Mouse (Mus musculus) ES-Bruce4 (cell line): Measurements from ENCODE around the gene Ubxn1. TPM values are rescaled to one million over a fixed set of nuclear protein-coding genes. Genes with fewer than 3 reads are reported as not detected.
"Not testable (repeated sequence)": the region's sequence is repeated elsewhere in the genome, so short reads cannot be mapped to it uniquely, and the experiment has no call there.

Source experiments
- H3K27ac ChIP-seq: 2 replicates; pipeline ENCODE4 v1.5.1; 2012; ENCODE audit warnings: low read length, inconsistent platforms; ENCODE audit not compliant: insufficient read depth
- H3K27me3 ChIP-seq: 2 replicates; pipeline ENCODE4 v1.6.1; 2012; ENCODE audit warnings: mild to moderate bottlenecking, low read length, inconsistent platforms; ENCODE audit not compliant: control insufficient read depth, poor library complexity, insufficient read depth, severe bottlenecking
- H3K36me3 ChIP-seq: 2 replicates; pipeline ENCODE4 v1.6.1; 2012; ENCODE audit warnings: inconsistent platforms, mild to moderate bottlenecking, low read length, moderate library complexity; ENCODE audit not compliant: control insufficient read depth, poor library complexity, insufficient read depth, severe bottlenecking
- H3K4me1 ChIP-seq: one replicate; pipeline ENCODE4 v1.8.1; 2011; ENCODE audit warnings: low read length; ENCODE audit not compliant: control insufficient read depth, insufficient read depth
- H3K4me3 ChIP-seq: 2 replicates; pipeline ENCODE4 v1.5.1; 2011; ENCODE audit warnings: low read depth, mild to moderate bottlenecking, low read length
- H3K9ac ChIP-seq: 2 replicates; pipeline ENCODE4 v1.6.1; 2012; ENCODE audit warnings: low read depth, mild to moderate bottlenecking, inconsistent platforms; ENCODE audit not compliant: poor library complexity, severe bottlenecking
- H3K9me3 ChIP-seq: replicated peaks from 2 replicates; pipeline ENCODE4 v1.6.1; 2012; ENCODE audit warnings: mild to moderate bottlenecking, low read length, inconsistent platforms; ENCODE audit not compliant: control insufficient read depth, poor library complexity, insufficient read depth, severe bottlenecking
- CTCF ChIP-seq: IDR thresholded peaks from one replicate; pipeline ENCODE4 v1.8.1; 2011; ENCODE audit warnings: low read depth, low read length
- EP300 ChIP-seq: IDR thresholded peaks from 2 replicates; pipeline ENCODE4 v1.6.1; 2011; ENCODE audit warnings: low read depth, low read length; ENCODE audit not compliant: insufficient read depth
- POLR2A ChIP-seq: IDR thresholded peaks from one replicate; pipeline ENCODE4 v1.8.1; 2011; ENCODE audit warnings: low read length; ENCODE audit not compliant: insufficient read depth
- polyA plus RNA-seq: library from polyadenylated mRNA; stranded (reverse); fragments of >200 nt; gene quantifications from 2 replicates; pipeline ENCODE4 v1.2.4, GENCODE M21; 2011; ENCODE audit warnings: low read depth; ENCODE audit not compliant: missing spikeins, insufficient read depth, insufficient read length

Ubxn1 gene
- polyA plus RNA-seq, 1 experiment, result 201 TPM

DNA sequence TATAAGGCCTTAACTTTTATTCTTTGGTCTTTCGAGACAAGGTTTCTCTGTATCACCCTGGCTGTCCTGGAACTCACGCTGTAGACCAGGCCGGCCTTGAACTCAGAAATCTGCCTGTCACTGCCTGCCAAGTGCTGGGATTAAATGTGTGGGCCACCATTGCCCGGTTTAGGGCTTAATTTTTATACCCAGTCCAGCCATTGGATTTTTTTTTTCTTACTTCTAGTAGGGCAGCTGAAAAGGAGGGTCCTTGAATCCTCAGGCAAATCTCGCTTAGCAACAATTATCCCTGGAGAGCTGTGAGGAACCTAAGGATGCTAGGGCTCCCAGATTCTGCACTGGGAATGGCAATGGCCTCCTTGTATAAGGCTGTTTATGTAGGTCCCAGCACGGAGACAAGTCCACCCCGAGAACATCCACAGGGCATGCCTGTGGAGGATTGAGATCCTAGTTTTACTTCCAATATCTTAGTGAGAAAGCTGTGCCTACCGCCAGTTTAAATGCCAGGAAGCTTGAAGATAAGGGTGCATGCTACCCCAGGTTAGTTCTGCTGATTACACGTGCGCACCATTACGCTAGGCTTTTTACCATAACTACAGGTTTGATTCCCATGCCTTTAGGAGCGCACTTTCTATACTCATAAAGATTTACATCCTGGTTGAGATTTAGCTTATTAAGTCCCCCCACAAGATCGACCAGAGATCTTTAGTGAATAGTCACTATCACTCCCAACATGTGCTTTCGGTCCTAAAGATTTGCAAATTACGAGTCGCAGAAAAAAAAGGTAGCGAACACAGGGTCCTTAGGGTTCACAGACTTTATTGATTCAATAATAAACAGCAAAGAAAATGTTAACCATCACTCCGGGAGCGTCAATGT lies 16.5 kb downstream of the Ubxn1 start:
- Histone ChIP-seq H3K27ac (peak overlapping the region; percentile 93), H3K27me3 (no peaks in the 10 kb centered on the region), H3K9ac (peak overlapping the region; percentile 99), H3K9me3 (no peaks in the 10 kb centered on the region), H3K36me3 (peaks cover 29% of the 10 kb centered on the region), H3K4me3 (peak overlapping the region; percentile 98), H3K4me1 (peaks cover 3% of the 10 kb centered on the region)
- TF ChIP-seq EP300 (no peak), POLR2A (peak; percentile 43)

DNA sequence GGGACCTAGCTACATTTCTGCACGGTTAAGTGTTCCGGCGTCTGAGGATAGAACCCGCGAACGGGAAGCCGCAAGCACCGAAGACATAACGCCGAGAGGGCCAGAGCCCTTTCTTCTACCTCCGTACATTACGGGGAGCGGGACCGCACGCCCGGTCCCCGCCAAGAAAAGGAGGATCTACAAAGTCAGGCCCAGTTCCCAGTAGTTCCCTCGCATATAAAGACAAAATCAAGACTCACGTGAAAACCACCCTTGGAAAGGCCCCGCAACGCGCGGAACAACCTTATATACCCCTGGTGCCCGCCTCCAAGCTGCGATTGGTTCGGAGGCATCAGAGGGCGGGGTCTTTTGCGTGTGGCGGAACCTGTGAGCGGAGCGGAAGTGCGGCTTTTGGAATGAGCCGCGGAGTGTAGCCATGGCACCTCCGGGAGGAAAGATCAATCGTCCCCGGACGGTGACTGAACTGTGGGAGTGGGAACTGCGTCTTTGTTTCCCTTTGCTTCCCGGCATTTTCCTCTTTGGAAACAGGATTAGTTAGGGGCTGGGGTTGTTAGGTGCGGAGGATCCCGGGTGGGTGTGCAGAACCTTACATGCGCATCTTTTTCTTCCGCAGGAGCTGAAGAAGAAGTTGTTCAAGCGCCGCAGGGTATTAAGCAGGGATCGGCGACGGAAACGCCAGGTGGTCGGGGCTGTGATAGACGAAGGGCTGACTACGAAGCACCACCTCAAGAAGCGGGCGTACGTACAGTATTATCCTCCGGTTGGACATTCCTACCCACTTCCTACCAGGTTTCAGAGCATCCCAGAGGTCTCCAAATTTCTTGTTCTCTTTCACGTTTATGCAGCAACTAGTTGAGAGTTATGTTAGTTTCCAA lies 17.5 kb downstream of the Ubxn1 start, which contains the start of the genes 1810009A15Rik and Gm49416:
Gene 1810009A15Rik (plus strand): TSS at position 343 of the 875 bp plus-strand sequence.
Gene Gm49416 (plus strand): TSS at position 416 of the 875 bp plus-strand sequence.
- Histone ChIP-seq H3K4me3 (peak within 1 kb of the TSS; percentile 98), H3K36me3 (peaks cover 29% of the 10 kb centered on the region), H3K27me3 (no peaks in the 10 kb centered on the region), H3K9me3 (no peaks in the 10 kb centered on the region), H3K4me1 (peaks cover 3% of the 10 kb centered on the region), H3K27ac (peak within 1 kb of the TSS; percentile 93), H3K9ac (peak within 1 kb of the TSS; percentile 99)
- TF ChIP-seq EP300 (no peak), POLR2A (peak; percentile 91)

DNA sequence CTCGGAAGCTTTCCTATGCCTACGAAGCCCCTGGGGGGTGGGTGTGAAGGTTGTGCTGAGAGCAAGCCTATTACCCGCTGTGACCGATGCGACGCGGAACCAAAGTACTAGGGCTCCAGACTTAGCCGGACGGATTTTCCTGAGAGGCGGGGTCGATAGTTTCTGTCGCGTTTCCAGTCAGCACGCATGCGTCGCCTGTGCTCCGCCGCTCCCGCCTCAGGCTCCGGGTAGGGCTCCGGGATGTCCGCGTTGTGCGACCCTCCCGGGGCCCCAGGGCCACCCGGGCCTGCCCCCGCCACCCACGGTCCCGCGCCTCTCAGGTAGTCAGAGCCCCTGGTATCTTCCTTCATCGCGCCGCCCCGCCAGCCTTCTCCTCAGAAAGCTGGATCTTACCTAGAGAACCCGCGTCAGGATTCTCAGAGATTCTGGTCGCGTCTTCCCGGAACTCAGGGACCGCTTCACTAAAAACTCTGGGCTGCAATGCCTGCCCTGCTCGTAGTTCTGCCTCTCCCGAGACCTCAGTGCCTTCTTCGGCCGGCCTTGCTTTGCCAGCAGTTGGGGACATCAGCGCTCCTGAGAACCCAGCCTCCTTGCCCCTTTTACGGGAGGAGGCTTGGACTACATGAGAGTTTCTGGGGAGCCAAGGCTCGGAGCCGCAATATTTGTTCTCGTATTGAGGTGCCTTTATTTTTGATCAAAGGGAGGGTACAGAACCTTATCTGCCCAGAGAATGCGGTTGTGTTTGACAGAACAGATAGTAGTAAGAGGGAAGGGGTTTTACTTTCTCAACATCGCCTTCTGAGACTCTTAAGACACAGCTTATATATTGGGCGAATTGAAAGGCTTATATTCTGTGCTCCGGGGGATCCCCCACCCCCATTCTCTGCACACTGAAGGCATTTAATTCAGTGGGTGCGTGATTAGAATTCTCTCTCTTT lies 21.8 kb downstream of the Ubxn1 start, which contains the start of gene Ints5:
Gene Ints5 (plus strand): TSS at position 177 of the 938 bp plus-strand sequence.
- peaks cover 1% of the 10 kb centered on the region for H3K4me1 ChIP-seq
- H3K9ac ChIP-seq, result peak within 1 kb of the TSS; percentile 96
- H3K4me3 ChIP-seq, result peak within 1 kb of the TSS; percentile 90
- no peaks in the 10 kb centered on the region for H3K9me3 ChIP-seq
- H3K36me3 ChIP-seq, result peaks cover 36% of the 10 kb centered on the region
- no peaks in the 10 kb centered on the region for H3K27me3 ChIP-seq
- TF ChIP-seq POLR2A, result peak; percentile 66
- no peak for TF ChIP-seq CTCF
- peak; percentile 63; the same call in 1 of the 2 replicates for TF ChIP-seq EP300
- H3K27ac ChIP-seq, result peak within 1 kb of the TSS; percentile 10

DNA sequence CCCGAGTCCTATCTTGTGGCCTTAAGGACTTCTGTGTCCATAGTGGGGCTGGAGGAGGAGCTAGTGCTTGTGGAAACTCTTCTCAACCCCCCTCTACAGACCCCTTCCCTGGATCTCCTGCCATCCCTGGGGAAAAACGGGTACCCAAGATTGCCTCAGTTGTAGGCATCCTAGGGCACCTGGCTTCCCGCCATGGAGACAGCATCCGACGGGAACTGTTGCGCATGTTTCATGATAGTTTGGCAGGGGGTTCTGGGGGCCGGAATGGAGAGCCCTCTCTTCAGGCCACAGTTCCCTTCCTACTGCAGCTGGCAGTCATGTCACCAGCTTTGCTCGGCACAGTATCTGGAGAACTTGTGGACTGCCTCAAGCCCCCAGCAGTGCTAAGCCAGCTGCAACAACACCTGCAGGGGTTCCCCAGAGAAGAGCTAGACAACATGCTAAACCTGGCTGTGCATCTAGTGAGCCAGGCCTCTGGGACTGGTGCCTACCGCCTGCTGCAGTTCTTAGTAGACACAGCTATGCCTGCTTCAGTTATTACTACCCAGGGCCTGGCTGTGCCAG lies 24.2 kb downstream of the Ubxn1 start:
- Histone ChIP-seq H3K27me3 (no peaks in the 10 kb centered on the region), H3K27ac (no peak overlapping the region), H3K9ac (no peak overlapping the region), H3K4me1 (no peaks in the 10 kb centered on the region), H3K36me3 (peaks cover 26% of the 10 kb centered on the region), H3K9me3 (no peaks in the 10 kb centered on the region), H3K4me3 (no peak overlapping the region)
- TF ChIP-seq POLR2A (no peak), CTCF (no peak), EP300 (no peak)

DNA sequence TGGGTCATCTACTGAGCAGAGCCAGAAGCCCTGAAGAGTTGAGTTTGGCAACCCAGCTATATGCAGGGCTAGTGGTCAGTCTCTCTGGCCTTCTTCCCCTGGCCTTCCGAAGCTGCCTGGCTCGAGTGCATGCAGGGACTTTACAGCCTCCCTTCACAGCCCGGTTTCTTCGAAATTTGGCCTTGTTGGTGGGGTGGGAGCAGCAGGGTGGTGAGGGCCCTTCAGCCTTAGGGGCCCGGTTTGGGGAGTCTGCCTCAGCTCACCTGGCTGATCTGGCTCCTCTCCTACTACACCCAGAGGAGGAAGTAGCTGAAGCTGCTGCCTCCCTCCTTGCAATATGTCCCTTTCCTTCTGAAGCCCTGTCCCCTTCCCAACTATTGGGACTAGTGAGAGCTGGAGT lies 24.9 kb downstream of the Ubxn1 start:
- not testable (repeated sequence) for H3K27me3 ChIP-seq, H3K27ac ChIP-seq, H3K4me3 ChIP-seq, H3K9me3 ChIP-seq, H3K4me1 ChIP-seq, H3K9ac ChIP-seq
- peaks cover 19% of the 10 kb centered on the region for H3K36me3 ChIP-seq

DNA sequence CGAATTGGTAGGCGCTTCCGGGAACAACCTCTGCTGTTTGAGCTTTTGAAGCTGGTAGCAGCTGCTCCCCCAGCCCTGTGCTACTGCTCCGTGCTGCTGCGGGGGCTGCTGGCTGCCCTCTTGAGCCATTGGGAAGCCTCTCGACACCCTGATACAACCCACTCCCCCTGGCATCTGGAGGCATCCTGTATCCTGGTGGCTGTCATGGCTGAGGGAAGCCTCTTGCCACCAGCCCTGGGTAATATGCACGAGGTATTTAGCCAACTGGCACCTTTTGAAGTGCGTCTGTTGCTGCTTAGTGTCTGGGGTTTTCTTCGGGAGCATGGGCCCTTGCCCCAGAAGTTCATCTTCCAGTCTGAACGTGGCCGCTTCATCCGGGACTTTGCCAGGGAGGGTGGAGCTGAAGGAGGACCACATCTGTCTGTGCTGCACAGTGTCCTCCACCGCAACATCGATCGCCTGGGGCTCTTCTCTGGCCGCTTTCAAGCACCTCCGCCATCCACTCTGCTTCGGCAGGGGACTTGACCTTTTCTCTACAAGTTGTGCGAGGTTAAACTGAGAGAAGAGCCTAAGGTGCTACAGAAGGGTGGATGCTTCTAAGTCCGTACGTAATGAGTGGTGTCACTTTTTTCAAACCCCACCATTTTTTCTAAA lies 26.0 kb downstream of the Ubxn1 start:
- H3K36me3 ChIP-seq, result peaks cover 21% of the 10 kb centered on the region
- H3K4me1 ChIP-seq, result not testable (repeated sequence)

More for the DNA sequence above, 26.0 kb downstream of the Ubxn1 start:
- Histone ChIP-seq H3K27ac (peak overlapping the region; percentile 60), H3K9ac (peak overlapping the region; percentile 45), H3K4me3 (peak overlapping the region; percentile 28)
- not testable (repeated sequence) for H3K27me3 ChIP-seq, H3K9me3 ChIP-seq
